8 mouse cellular contexts compared by ENCODE assay signal in the genomic region with DNA sequence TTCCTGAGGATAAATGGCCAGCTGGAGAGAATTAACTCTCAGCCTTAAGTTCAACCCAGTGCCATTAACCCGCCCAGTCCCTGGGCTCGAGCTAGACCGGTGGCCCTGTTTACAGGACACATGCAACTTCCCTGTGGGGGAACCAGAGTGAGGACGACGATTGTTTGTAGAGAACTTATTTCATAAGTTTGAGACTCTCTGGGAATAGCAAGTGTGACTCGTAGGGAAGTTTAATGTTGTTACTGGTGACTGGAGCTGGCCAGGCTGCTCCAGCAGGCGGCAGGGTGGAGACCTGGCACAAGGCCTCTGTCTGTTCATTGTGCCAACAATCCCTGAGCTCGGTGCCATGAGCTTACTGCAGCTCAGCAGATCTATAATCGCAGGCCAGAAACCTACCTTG.
DNase-seq lines count a peak whose midpoint lies in the region; ATAC-seq and TF ChIP-seq lines count a peak whose summit lies in the region.

No protein-coding gene starts in this region.

- TF ChIP-seq POLR2A in brain, embryonic 14.5 days (IDR thresholded peaks at IDR 0.05; ENCODE audit: borderline replicate concordance, extremely low read depth, insufficient read depth, insufficient read length, poor library complexity, severe bottlenecking): no peak
- no peak for TF ChIP-seq POLR2A in kidney, adult 2 months (IDR thresholded peaks at IDR 0.05; ENCODE audit: low read depth, low read length)

- no peak overlapping the region for H3K4me2 ChIP-seq in forebrain, embryonic 16.5 days (ENCODE audit: low read length)

- peaks cover 26% of the 10 kb centered on the region for H3K4me1 ChIP-seq in forebrain, embryonic 16.5 days (replicated peaks; ENCODE audit: control insufficient read depth, insufficient read depth, low read length)
- no peaks in the 10 kb centered on the region for H3K4me1 ChIP-seq in kidney, adult 2 months (ENCODE audit: control insufficient read depth, insufficient read depth, low read length)

- no peak overlapping the region for H3K9ac ChIP-seq in forebrain, embryonic 16.5 days (replicated peaks; ENCODE audit: low read depth, low read length)

- no peak overlapping the region for H3K4me3 ChIP-seq in forebrain, embryonic 16.5 days (replicated peaks; ENCODE audit: low read length)
- no peak overlapping the region for H3K4me3 ChIP-seq in kidney, adult 2 months (ENCODE audit: insufficient read depth, low read depth, low read length)

- 46% methylated on average over 9 of the region's 9 CpGs for WGBS in forebrain, embryonic 16.5 days
- 48% methylated on average over 9 of the region's 9 CpGs for WGBS in kidney, adult 2 months

- no peaks in the 10 kb centered on the region for H3K9me3 ChIP-seq in forebrain, embryonic 16.5 days (ENCODE audit: control insufficient read depth, low read length)

- peak; percentile 66 for ATAC-seq in forebrain, embryonic 16.5 days

- H3K27ac ChIP-seq in forebrain, embryonic 16.5 days (ENCODE audit: low read length): 0 out of 2 replicates have a peak overlapping the region, but pooled peaks have one; percentile 19
- H3K27ac ChIP-seq in kidney, adult 2 months (ENCODE audit: insufficient read depth, low read depth, low read length): no peak overlapping the region

- no peaks in the 10 kb centered on the region for H3K36me3 ChIP-seq in forebrain, embryonic 16.5 days (ENCODE audit: control insufficient read depth, insufficient read depth)
- H3K36me3 ChIP-seq in kidney, adult 2 months (ENCODE audit: control insufficient read depth, insufficient read depth, low read length): no peaks in the 10 kb centered on the region

- intact Hi-C loops in left cerebral cortex, postnatal 14 days (cut with DNase I): loop anchor here (5.0 to 10.0 kb wide), 2 partner anchors 103 to 125 kb away; a partner anchor contains a TSS

- DNase-seq in left cerebral cortex, postnatal 14 days (ENCODE audit: low spot score in 2 of 2): peak; percentile 8 to 24
- no peak for DNase-seq in left cerebral cortex, adult 8-10 months (ENCODE audit: low spot score in 2 of 2)
- DNase-seq in brain, embryonic 14.5 days (ENCODE audit: low read depth): peak; percentile 83
- peak; percentile 68 for DNase-seq in kidney, adult 2 months
- DNase-seq in skeletal muscle tissue, adult 2 months (ENCODE audit: low read depth, low spot score): peak; percentile 47
- no peak for DNase-seq in B cell, adult 2 months
- no peak for DNase-seq in thymus, postnatal 36 days

- H3K27me3 ChIP-seq in forebrain, embryonic 16.5 days (replicated peaks; ENCODE audit: control insufficient read depth, insufficient read depth, low read length): no peaks in the 10 kb centered on the region
- no peaks in the 10 kb centered on the region for H3K27me3 ChIP-seq in kidney, adult 2 months (replicated peaks; ENCODE audit: control insufficient read depth, insufficient read depth, low read length)

- peak; percentile 33; the same call in 1 of the 2 replicates for TF ChIP-seq CTCF in brain, embryonic 14.5 days (IDR thresholded peaks at IDR 0.05; ENCODE audit: borderline replicate concordance, extremely low read depth, insufficient read depth, insufficient read length)
- TF ChIP-seq CTCF in kidney, adult 2 months (conservative IDR thresholded peaks at IDR 0.05; ENCODE audit: insufficient read depth, insufficient read length, low read depth, low read length): peak; percentile 48

Comparison
In these comparisons a context has a peak if more than half of its experiments do, and no peak if none do; other contexts are left out.
1. DNase-seq: peak in left cerebral cortex, postnatal 14 days (2 of 2), brain, embryonic 14.5 days (single experiment), kidney, adult 2 months (single experiment) and skeletal muscle tissue, adult 2 months (single experiment); none in left cerebral cortex, adult 8-10 months (0 of 2), B cell, adult 2 months (0 of 2) and thymus, postnatal 36 days (0 of 2).